Mouse (Mus musculus): Measurements from ENCODE around the gene Scnn1a.

GRCm38 (mm10) chr6:125359999-125360398, 39.5 kb downstream of the Scnn1a start:
- no peak for TF ChIP-seq CTCF (IDR thresholded peaks at IDR 0.05; ENCODE audit: borderline replicate concordance, insufficient read depth, low read depth, low read length)
- no peak for TF ChIP-seq POLR2A (IDR thresholded peaks at IDR 0.05; ENCODE audit: borderline replicate concordance, insufficient read depth, low read length)

Data from cerebellum, adult 2 months (tissue).